Mouse (Mus musculus): ENCODE measurements around the gene Colgalt2. TPM values are rescaled to one million over a fixed set of nuclear protein-coding genes. Genes with fewer than 3 reads are reported as not detected.
A peak's percentile ranks its signal among the peaks of the same experiment; 100 is the strongest.

Colgalt2 gene
- polyA plus RNA-seq, 1 experiment from 2014 or later = 1.5 TPM

DNA sequence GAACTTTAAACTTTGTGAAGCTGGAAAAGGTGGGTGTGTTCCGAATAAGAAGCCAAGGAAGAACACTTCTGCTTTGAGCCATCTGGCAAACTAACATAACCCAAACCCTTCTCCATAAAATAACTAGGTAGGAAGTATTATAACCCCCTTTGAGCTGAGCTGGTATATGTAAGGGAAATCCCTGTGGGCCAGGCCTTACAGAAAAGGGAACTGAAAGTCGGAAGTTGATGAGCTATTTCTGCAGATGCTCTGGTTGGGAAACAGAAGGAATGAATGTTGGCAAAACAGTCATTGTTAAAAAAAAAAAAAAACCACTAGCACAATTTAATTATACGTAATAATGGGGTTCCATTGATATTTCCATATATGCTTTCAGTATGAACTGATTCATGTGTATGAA, 129.1 kb downstream of the Colgalt2 start:
- Histone ChIP-seq H3K4me1 (ENCODE audit: control insufficient read depth, insufficient read depth, low read length) (peaks cover 6% of the 10 kb centered on the region; the same call in 1 of the 2 replicates), H3K27me3 (ENCODE audit: control insufficient read depth, insufficient read depth, low read length) (no peaks in the 10 kb centered on the region), H3K27ac (ENCODE audit: low read length) (no peak overlapping the region), H3K9me3 (replicated peaks; ENCODE audit: control insufficient read depth, low read length) (no peaks in the 10 kb centered on the region), H3K9ac (ENCODE audit: low read length) (no peak overlapping the region), H3K4me3 (replicated peaks; ENCODE audit: low read length) (no peak overlapping the region), H3K36me3 (ENCODE audit: control insufficient read depth, insufficient read depth, low read length) (no peaks in the 10 kb centered on the region), H3K4me2 (ENCODE audit: low read depth, low read length) (no peak overlapping the region)
- 75% methylated on average over 3 of the region's 3 CpGs for WGBS
- no peak for ATAC-seq (ENCODE audit: insufficient read depth, low FRiP score)

DNA sequence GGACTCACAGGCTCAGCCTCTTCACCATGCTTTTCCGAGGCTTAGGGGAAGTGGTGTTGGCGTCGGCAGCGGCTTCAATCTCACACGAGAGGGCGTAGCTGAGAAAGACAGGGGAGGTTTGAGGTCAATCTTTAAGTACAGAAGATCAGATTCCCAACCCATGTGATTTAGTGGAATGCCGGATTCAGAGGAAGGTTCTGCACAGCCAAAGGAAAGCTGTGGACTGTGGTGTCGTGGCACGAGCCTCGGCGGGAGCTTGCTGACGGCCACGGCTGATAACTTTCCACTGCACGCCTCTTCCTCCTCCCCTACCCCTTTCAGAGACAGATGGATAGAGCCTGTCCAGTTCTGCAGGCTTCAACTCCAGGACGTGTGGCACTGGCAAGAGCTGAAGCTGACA, 131.9 kb downstream of the Colgalt2 start:
- Histone ChIP-seq H3K9me3 (replicated peaks; ENCODE audit: control insufficient read depth, low read length) (no peaks in the 10 kb centered on the region), H3K4me1 (ENCODE audit: control insufficient read depth, insufficient read depth, low read length) (peaks cover 6% of the 10 kb centered on the region; the same call in 1 of the 2 replicates), H3K27ac (ENCODE audit: low read length) (peak overlapping the region; percentile 19; the same call in 1 of the 2 replicates), H3K4me3 (replicated peaks; ENCODE audit: low read length) (no peak overlapping the region), H3K36me3 (ENCODE audit: control insufficient read depth, insufficient read depth, low read length) (no peaks in the 10 kb centered on the region), H3K9ac (ENCODE audit: low read length) (0 out of 2 replicates have a peak overlapping the region, but pooled peaks have one; percentile 16), H3K4me2 (ENCODE audit: low read depth, low read length) (0 out of 2 replicates have a peak overlapping the region, but pooled peaks have one; percentile 13), H3K27me3 (ENCODE audit: control insufficient read depth, insufficient read depth, low read length) (no peaks in the 10 kb centered on the region)
- 45% methylated on average over 15 of the region's 15 CpGs for WGBS
- 0 out of 2 replicates have a peak, but pooled peaks have one; percentile 34 for ATAC-seq (ENCODE audit: insufficient read depth, low FRiP score)

DNA sequence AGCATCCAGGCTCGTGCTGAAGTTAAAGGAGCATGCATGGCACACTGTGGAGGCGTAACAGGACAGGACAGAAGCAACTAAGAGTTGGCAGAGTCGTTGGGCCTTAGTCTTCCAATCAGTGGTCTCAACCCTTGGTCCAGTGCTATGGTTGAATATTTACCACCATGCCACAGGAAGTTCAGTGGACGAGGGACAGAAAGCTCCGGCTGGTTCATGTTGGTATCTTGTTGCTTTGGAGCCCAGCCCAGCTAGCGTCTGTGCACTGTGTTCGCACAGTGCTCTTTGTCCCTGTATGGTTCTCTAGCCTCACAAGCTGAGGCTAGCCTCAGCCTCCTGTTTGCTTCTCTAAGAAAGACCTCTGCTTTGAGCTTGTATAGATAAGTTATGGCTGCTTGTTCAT, 134.9 kb downstream of the Colgalt2 start:
- Histone ChIP-seq H3K4me2 (ENCODE audit: low read depth, low read length) (no peak overlapping the region), H3K9ac (ENCODE audit: low read length) (no peak overlapping the region), H3K36me3 (ENCODE audit: control insufficient read depth, insufficient read depth, low read length) (0 out of 2 replicates have a peak, but pooled peaks cover 2% of the 10 kb centered on the region), H3K27me3 (ENCODE audit: control insufficient read depth, insufficient read depth, low read length) (no peaks in the 10 kb centered on the region), H3K4me1 (ENCODE audit: control insufficient read depth, insufficient read depth, low read length) (peaks cover 6% of the 10 kb centered on the region; the same call in 1 of the 2 replicates), H3K9me3 (replicated peaks; ENCODE audit: control insufficient read depth, low read length) (no peaks in the 10 kb centered on the region), H3K27ac (ENCODE audit: low read length) (peak overlapping the region; percentile 29; the same call in 1 of the 2 replicates), H3K4me3 (replicated peaks; ENCODE audit: low read length) (no peak overlapping the region)
- no peak for ATAC-seq (ENCODE audit: insufficient read depth, low FRiP score)
- 72% methylated on average over 7 of the region's 7 CpGs for whole genome bisulfite sequencing

DNA sequence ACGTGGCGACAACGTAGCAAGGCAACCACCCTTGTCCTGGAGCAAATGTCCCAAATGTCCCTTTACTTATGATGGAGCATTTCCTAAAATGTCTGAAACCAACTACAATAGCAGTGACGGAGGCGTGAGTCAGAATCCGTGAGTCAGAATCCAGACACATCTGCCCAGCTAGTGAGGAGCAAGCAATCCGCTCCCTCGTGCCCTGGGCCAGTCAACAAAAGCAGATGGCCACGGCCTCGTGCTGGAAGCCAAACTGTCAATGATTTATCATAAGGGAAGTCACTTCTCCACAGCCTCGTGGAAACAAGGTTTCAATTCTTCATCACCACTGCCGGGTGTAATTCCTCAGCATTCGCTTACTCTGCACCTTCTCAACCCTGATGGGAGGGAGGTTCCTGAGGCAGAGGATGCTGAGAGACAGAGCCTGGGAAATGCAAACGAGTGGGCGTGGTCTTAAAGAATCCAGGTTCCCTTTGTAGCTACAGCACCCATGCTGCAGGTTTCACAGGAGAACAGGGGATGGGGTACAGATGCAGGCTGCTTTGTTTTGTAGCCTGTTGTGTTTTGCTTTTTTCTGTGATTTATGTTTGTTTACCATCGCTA, 136.9 kb downstream of the Colgalt2 start:
- Histone ChIP-seq H3K4me2 (ENCODE audit: low read depth, low read length) (no peak overlapping the region), H3K4me1 (ENCODE audit: control insufficient read depth, insufficient read depth, low read length) (peaks cover 6% of the 10 kb centered on the region; the same call in 1 of the 2 replicates), H3K4me3 (replicated peaks; ENCODE audit: low read length) (no peak overlapping the region), H3K9me3 (replicated peaks; ENCODE audit: control insufficient read depth, low read length) (no peaks in the 10 kb centered on the region), H3K27me3 (ENCODE audit: control insufficient read depth, insufficient read depth, low read length) (no peaks in the 10 kb centered on the region), H3K27ac (ENCODE audit: low read length) (no peak overlapping the region), H3K36me3 (ENCODE audit: control insufficient read depth, insufficient read depth, low read length) (0 out of 2 replicates have a peak, but pooled peaks cover 2% of the 10 kb centered on the region), H3K9ac (ENCODE audit: low read length) (no peak overlapping the region)
- no peak for ATAC-seq (ENCODE audit: insufficient read depth, low FRiP score)
- WGBS = 46% methylated on average over 16 of the region's 16 CpGs

DNA sequence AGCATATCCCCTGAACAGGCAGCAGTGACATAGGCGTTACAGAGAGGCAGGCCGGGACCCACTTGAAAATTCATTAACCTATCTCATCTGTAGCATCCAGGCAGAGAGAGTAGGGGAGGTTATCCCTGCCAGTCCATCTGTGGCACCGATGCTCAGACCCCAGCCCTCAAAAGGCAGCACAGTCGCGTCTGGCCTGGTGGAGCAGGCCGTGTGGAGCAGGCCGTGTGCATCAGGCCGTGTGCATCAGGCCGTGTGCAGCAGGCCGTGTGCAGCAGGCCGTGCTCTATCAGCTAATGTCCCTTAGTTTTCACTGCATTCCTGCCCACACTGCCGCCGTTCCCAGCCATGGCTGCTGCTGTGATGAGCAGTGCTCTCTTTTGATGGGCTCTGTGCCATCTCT, 137.6 kb downstream of the Colgalt2 start:
- Histone ChIP-seq H3K36me3 (ENCODE audit: control insufficient read depth, insufficient read depth, low read length) (0 out of 2 replicates have a peak, but pooled peaks cover 2% of the 10 kb centered on the region), H3K9ac (ENCODE audit: low read length) (no peak overlapping the region), H3K27me3 (ENCODE audit: control insufficient read depth, insufficient read depth, low read length) (no peaks in the 10 kb centered on the region), H3K4me3 (replicated peaks; ENCODE audit: low read length) (no peak overlapping the region), H3K9me3 (replicated peaks; ENCODE audit: control insufficient read depth, low read length) (no peaks in the 10 kb centered on the region), H3K4me2 (ENCODE audit: low read depth, low read length) (no peak overlapping the region), H3K27ac (ENCODE audit: low read length) (no peak overlapping the region), H3K4me1 (ENCODE audit: control insufficient read depth, insufficient read depth, low read length) (peaks cover under 1% of the 10 kb centered on the region; the same call in 1 of the 2 replicates)
- no peak for ATAC-seq (ENCODE audit: insufficient read depth, low FRiP score)
- WGBS = 90% methylated on average over 13 of the region's 13 CpGs

DNA sequence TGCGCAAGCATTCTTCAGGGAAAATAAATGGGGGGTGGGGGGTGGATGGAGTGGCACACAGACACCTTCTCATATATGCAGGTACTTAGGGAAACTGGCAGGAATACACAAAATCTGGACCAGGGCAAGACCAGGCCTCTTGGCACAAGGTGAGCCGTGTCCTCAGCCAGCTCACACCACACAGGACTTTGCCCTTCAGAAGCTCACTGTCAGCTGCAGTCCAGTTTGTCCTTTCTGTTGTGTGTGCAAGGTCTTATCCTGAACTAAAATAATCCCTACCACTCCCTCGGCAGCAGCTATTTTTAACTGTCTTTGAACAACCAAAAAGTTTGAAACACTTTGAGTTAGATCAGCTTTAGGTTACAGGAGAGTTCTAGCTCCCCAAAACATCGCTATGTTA, 139.2 kb downstream of the Colgalt2 start:
- H3K27me3 ChIP-seq (ENCODE audit: control insufficient read depth, insufficient read depth, low read length) = no peaks in the 10 kb centered on the region
- H3K36me3 ChIP-seq (ENCODE audit: control insufficient read depth, insufficient read depth, low read length) = 0 out of 2 replicates have a peak, but pooled peaks cover 2% of the 10 kb centered on the region

DNA sequence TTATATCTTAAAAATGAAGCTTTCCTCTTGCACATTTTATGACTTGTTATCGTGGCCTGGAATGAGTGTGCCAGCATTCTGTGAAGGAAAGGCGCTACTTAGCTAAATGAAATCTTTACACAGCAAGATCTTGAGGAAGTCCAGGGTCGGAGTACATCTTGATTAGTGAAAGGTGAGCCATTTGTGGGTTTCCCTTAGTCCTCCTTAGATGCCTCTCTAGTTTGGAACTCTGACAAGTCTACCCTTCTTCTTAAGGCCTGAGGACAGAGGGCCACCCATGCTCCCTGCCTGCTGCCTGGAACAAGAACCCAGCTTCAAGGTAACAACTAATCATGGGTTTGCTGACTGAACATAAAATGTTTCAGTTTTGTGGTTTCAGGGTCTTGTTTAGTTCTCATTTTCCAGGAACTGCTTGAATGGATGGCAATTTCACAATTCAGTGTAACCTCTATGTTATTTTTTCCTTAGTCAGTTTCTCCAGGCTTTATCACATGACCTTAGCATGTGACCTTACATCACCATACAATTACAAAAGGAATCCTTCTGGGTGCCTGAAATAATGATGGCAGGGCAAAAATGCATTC, 140.8 kb downstream of the Colgalt2 start:
- no peak for ATAC-seq (ENCODE audit: insufficient read depth, low FRiP score)
- Histone ChIP-seq H3K9ac (ENCODE audit: low read length) (no peak overlapping the region), H3K36me3 (ENCODE audit: control insufficient read depth, insufficient read depth, low read length) (peaks cover 5% of the 10 kb centered on the region; the same call in 1 of the 2 replicates), H3K9me3 (replicated peaks; ENCODE audit: control insufficient read depth, low read length) (no peaks in the 10 kb centered on the region), H3K4me2 (ENCODE audit: low read depth, low read length) (no peak overlapping the region), H3K4me1 (ENCODE audit: control insufficient read depth, insufficient read depth, low read length) (peaks cover 6% of the 10 kb centered on the region), H3K27ac (ENCODE audit: low read length) (no peak overlapping the region), H3K27me3 (ENCODE audit: control insufficient read depth, insufficient read depth, low read length) (no peaks in the 10 kb centered on the region), H3K4me3 (replicated peaks; ENCODE audit: low read length) (no peak overlapping the region)
- 77% methylated on average over 3 of the region's 3 CpGs for WGBS

More for the DNA sequence above, 139.2 kb downstream of the Colgalt2 start:
- H3K4me1 ChIP-seq (ENCODE audit: control insufficient read depth, insufficient read depth, low read length) = peaks cover 6% of the 10 kb centered on the region
- no peak overlapping the region for H3K9ac ChIP-seq (ENCODE audit: low read length)
- no peak overlapping the region for H3K4me2 ChIP-seq (ENCODE audit: low read depth, low read length)
- H3K27ac ChIP-seq (ENCODE audit: low read length) = no peak overlapping the region
- H3K9me3 ChIP-seq (replicated peaks; ENCODE audit: control insufficient read depth, low read length) = no peaks in the 10 kb centered on the region
- no peak overlapping the region for H3K4me3 ChIP-seq (replicated peaks; ENCODE audit: low read length)
- ATAC-seq (ENCODE audit: insufficient read depth, low FRiP score) = no peak
- WGBS = 82% methylated on average over 4 of the region's 4 CpGs

DNA sequence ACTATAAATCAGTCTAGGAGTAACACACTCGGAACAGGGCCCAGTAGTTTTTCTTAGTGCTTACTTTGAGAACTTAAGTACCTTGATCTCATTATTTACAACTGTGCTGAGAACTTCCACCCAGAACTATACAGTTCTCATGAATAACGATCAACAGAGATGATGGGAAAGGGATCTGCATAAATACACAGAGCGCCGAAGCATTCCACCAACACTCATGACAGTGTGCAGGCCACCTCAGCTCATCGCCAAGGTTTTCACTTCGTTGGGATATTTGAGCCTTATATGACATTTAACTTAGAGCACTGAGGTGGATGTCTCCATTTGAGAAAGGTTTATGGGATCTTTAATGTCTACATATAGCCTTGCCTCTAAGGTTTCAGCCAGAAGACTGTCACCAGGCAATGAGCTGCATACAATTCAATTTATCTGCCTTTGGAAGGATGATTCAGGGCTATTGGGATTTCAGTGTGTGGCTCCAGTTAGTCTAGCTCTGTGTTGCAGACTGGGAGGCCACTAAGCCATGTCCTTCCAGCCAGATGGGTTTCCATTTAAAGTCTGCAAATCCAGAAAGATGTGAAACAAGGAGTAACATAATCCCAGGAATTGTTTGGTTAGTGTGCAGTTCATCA, 143.2 kb downstream of the Colgalt2 start:
- WGBS = 54% methylated on average over 6 of the region's 6 CpGs
- H3K27me3 ChIP-seq (ENCODE audit: control insufficient read depth, insufficient read depth, low read length) = no peaks in the 10 kb centered on the region
- H3K27ac ChIP-seq (ENCODE audit: low read length) = peak overlapping the region; percentile 80
- no peak overlapping the region for H3K9ac ChIP-seq (ENCODE audit: low read length)
- peak; percentile 87 for ATAC-seq (ENCODE audit: insufficient read depth, low FRiP score)
- H3K4me3 ChIP-seq (replicated peaks; ENCODE audit: low read length) = no peak overlapping the region
- H3K9me3 ChIP-seq (replicated peaks; ENCODE audit: control insufficient read depth, low read length) = no peaks in the 10 kb centered on the region
- peaks cover 13% of the 10 kb centered on the region; the same call in 1 of the 2 replicates for H3K36me3 ChIP-seq (ENCODE audit: control insufficient read depth, insufficient read depth, low read length)
- peaks cover 6% of the 10 kb centered on the region for H3K4me1 ChIP-seq (ENCODE audit: control insufficient read depth, insufficient read depth, low read length)
- H3K4me2 ChIP-seq (ENCODE audit: low read depth, low read length) = no peak overlapping the region
